Mouse (Mus musculus): ENCODE data around the gene Slmap. TPM values are rescaled to one million over a fixed set of nuclear protein-coding genes. Genes with fewer than 3 reads are reported as not detected.
"Not testable (repeated sequence)": the region's sequence is repeated elsewhere in the genome, so short reads cannot be mapped to it uniquely, and the experiment has no call there.

Gene Slmap
- 30.1 and 31.4 TPM in 2 replicates for polyA plus RNA-seq (2014; fragmentation: Nextera tagmentation; extraction: Ambion mirVana)

DNA sequence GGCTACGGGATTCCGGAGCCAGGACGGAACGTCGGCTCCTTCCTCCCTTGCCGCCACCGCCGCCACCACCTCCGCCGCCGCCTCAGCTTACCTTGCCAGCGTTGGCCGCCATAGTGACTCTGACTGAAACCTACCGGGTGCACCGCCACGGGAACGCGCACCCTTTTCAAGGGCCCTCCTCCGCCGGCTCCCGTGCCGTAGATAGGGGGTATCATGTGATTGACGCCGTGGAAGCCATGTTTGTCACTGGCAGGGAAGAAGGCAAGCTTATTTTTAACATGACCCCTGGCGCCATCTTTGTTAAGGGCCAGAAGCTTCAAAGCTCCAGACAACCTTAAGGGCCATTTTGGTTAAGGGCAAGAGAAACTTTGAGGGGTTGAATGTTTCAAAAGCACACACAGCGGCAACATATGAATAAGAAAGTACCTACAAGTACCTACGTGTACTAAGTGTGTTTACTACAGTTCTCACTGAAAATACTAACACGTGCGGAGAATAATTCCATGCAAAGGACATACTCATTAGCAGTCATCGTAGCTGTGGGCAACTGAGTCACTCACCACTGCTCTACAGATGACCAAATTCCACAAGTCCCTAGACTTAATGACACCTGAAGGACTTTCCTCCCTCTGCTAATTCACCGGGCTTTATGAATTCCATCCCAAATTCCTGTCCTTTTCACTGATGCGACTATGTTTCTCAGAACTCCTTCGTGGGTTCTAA lies at the start of gene Slmap:
TSS of gene Slmap (minus strand) at position 175 of the 723 bp plus-strand sequence.
- 12% methylated on average over 33 of the region's 33 CpGs for WGBS
- ATAC-seq (ENCODE audit: insufficient read depth) = peak; percentile 91

DNA sequence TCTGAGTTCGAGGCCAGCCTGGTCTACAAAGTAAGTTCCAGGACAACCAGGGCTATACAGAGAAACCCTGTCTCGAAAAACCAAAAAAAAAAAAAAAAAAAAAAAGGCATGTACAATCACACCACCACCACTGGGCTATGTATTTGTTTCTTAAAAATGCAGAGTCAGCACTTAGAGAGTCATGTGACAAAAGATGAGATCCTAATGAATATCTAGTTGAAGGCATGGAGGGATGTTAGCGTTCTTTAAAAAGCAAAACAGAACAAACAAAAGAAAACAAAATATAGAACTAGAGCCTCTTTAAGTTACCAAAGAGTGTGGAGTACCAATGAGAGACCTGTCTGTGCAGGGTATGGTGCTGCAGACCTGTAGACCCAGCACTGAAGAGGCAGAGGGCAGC lies 48.9 kb upstream of the Slmap start:
- Histone ChIP-seq H3K27me3 (ENCODE audit: insufficient read depth, low read length) (no peaks in the 10 kb centered on the region), H3K4me3 (ENCODE audit: low read depth, low read length) (no peak overlapping the region), H3K27ac (ENCODE audit: low read depth) (no peak overlapping the region), H3K4me2 (no peak overlapping the region), H3K9ac (no peak overlapping the region), H3K4me1 (ENCODE audit: insufficient read depth) (peaks cover 4% of the 10 kb centered on the region; the same call in 1 of the 2 replicates), H3K36me3 (ENCODE audit: insufficient read depth) (peaks cover 7% of the 10 kb centered on the region; the same call in 1 of the 2 replicates), H3K9me3 (ENCODE audit: low read depth, low read length) (no peaks in the 10 kb centered on the region)
- TF ChIP-seq CTCF (IDR thresholded peaks at IDR 0.05; ENCODE audit: low read depth) = no peak
- DNase-seq (no peak), ATAC-seq (ENCODE audit: insufficient read depth) (no peak)
- WGBS = 88% methylated on average over 3 of the region's 3 CpGs

More for the DNA sequence above, at the start of gene Slmap:
- no peak for TF ChIP-seq CTCF (IDR thresholded peaks at IDR 0.05; ENCODE audit: low read depth)
- H3K36me3 ChIP-seq (ENCODE audit: insufficient read depth) = no peaks in the 10 kb centered on the region
- no peaks in the 10 kb centered on the region for H3K27me3 ChIP-seq (ENCODE audit: insufficient read depth, low read length)
- H3K4me3 ChIP-seq (ENCODE audit: low read depth, low read length) = peak within 1 kb of the TSS; percentile 95
- peak; percentile 100 for DNase-seq
- H3K9ac ChIP-seq = peak within 1 kb of the TSS; percentile 92
- H3K9me3 ChIP-seq (ENCODE audit: low read depth, low read length) = no peaks in the 10 kb centered on the region
- H3K27ac ChIP-seq (ENCODE audit: low read depth) = peak within 1 kb of the TSS; percentile 84
- H3K4me1 ChIP-seq (ENCODE audit: insufficient read depth) = peaks cover 12% of the 10 kb centered on the region; the same call in 1 of the 2 replicates
- H3K4me2 ChIP-seq = peak within 1 kb of the TSS; percentile 83

DNA sequence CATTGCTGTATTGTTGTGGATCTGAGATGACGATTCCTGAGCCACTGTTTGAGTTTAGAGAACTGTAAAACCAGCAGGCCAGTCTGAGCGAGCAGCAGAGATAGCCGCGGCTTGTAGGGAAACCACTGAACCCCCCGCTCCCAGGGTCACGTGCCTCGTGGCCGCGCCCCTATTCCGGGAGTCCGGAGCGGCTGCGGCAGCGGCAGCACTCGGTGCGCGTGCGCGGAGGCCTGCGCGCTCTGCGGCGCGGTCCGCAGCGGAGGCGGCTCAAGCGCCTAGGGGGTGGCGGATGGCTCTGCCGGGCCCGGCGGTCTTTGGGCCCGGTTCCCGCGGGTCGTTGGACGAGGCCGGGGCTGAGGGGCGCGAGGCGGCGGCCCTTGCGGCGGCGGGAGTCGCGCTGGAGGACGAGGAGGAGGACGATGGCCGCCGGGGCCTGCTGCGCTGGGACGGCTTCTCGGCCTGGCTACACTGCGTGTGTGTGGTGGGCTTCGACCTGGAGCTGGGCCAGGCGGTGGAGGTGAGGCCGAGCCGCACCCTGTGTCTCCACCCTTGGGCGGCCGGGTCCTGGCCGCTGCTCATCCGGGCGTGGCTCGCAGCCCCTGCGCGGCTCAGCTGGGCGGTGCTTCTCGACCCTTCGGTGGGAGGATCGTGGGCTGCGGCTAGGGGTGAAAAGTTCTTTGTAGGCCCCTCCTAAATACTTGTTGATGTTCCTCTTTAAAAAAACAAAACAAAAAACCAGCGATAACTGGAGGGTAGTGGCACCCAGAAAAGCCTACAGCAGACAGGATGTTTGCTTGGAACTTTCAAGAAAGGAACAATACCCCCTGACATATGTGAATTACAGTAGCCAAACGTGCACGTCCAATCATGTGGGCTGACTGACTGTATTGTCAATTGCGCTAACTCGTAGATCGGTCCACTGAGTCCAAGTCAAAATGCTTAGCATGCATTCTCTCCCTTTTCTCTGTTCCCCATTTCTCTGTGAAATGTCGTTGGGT lies 44.9 kb upstream of the Slmap start:
- no peak for TF ChIP-seq CTCF (IDR thresholded peaks at IDR 0.05; ENCODE audit: low read depth)
- peak overlapping the region; percentile 98 for H3K27ac ChIP-seq (ENCODE audit: low read depth)
- H3K4me3 ChIP-seq (ENCODE audit: low read depth, low read length) = peak overlapping the region; percentile 97
- H3K9ac ChIP-seq = peak overlapping the region; percentile 99
- peaks cover 4% of the 10 kb centered on the region; the same call in 1 of the 2 replicates for H3K36me3 ChIP-seq (ENCODE audit: insufficient read depth)
- H3K4me2 ChIP-seq = peak overlapping the region; percentile 81
- H3K9me3 ChIP-seq (ENCODE audit: low read depth, low read length) = no peaks in the 10 kb centered on the region
- H3K27me3 ChIP-seq (ENCODE audit: insufficient read depth, low read length) = no peaks in the 10 kb centered on the region
- ATAC-seq (ENCODE audit: insufficient read depth) (peak; percentile 97), DNase-seq (peak; percentile 97)
- under 1% methylated on average over 65 of the region's 79 CpGs for WGBS
- H3K4me1 ChIP-seq (ENCODE audit: insufficient read depth) = no peaks in the 10 kb centered on the region; the same call in 1 of the 2 replicates

DNA sequence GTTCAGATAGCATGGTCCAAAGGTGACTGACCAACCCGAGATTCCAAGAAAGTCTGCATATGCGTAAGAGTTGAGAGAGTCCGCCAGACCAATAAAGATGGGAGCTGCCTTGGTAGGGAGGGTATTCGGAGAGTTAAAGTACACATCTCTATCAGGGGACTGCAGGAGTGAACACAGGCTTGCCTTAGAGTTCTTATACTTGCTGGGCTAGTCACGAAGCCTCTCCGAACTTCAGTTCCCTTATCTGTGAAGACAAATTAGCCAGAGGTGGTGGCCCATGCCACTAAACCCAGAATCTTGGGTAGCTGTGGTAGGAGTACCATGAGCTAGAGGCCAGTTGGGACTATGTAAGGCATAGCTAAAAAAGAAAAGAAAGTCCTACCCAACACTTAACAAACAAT lies 44.1 kb upstream of the Slmap start:
- DNase-seq (no peak), ATAC-seq (ENCODE audit: insufficient read depth) (no peak)
- WGBS = 51% methylated on average over 6 of the region's 6 CpGs
- Histone ChIP-seq H3K36me3 (ENCODE audit: insufficient read depth) (peaks cover 4% of the 10 kb centered on the region; the same call in 1 of the 2 replicates), H3K27ac (ENCODE audit: low read depth) (no peak overlapping the region), H3K4me3 (ENCODE audit: low read depth, low read length) (peak overlapping the region; percentile 97), H3K27me3 (ENCODE audit: insufficient read depth, low read length) (no peaks in the 10 kb centered on the region), H3K9ac (no peak overlapping the region), H3K4me1 (ENCODE audit: insufficient read depth) (no peaks in the 10 kb centered on the region; the same call in 1 of the 2 replicates), H3K4me2 (peak overlapping the region; percentile 81), H3K9me3 (ENCODE audit: low read depth, low read length) (no peaks in the 10 kb centered on the region)
- TF ChIP-seq CTCF (IDR thresholded peaks at IDR 0.05; ENCODE audit: low read depth) = no peak

DNA sequence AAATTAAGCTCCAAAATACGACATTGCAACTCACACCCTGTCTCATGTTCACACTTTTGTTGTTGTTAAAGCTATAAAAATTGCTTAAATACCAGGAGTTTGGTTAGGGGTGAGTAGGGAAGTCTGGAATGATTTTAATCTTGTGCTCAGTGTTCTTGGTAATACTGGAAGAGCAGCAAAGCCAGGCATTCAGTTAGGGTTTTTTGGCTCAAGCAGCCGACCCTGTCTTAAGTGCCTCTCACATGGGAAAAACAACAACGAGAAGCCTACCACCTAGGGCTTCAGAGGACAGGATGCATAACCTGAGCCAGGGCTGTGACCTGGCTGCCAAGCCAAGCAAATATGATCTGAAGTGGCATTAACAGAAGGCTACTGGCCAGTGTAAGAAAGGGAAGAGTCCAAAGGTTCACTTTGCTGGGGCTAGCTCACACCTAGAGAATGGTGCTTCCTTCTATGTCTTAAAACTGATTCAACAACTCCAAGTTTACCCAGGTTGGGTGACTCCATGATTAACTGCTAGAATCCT lies 41.6 kb upstream of the Slmap start:
- no peak overlapping the region for H3K9ac ChIP-seq
- ATAC-seq (ENCODE audit: insufficient read depth) = no peak
- 60% methylated on average over 3 of the region's 3 CpGs for WGBS
- no peak overlapping the region for H3K4me2 ChIP-seq
- no peak overlapping the region for H3K4me3 ChIP-seq (ENCODE audit: low read depth, low read length)
- no peak for TF ChIP-seq CTCF (IDR thresholded peaks at IDR 0.05; ENCODE audit: low read depth)
- no peaks in the 10 kb centered on the region for H3K27me3 ChIP-seq (ENCODE audit: insufficient read depth, low read length)
- no peak for DNase-seq
- H3K27ac ChIP-seq (ENCODE audit: low read depth) = no peak overlapping the region
- no peaks in the 10 kb centered on the region for H3K9me3 ChIP-seq (ENCODE audit: low read depth, low read length)
- no peaks in the 10 kb centered on the region for H3K36me3 ChIP-seq (ENCODE audit: insufficient read depth)
- H3K4me1 ChIP-seq (ENCODE audit: insufficient read depth) = no peaks in the 10 kb centered on the region; the same call in 1 of the 2 replicates

DNA sequence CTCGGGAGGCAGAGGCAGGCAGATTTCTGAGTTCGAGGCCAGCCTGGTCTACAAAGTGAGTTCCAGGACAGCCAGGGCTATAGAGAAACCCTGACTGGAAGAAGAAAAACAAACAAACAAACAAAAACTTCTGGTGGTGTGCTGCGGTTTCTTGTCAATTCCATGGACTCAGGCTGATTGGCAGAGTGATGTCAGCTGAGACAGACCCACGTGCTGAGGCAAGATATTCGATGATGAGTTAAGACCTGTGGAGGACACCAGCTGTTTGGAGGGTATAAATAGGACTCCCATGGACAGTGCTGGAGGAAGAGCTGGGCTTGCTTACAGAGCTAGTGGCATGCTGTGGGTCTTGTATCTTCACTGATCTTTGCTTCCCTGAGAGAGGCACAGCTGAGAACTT lies 38.8 kb upstream of the Slmap start, which contains the start of gene Dennd6a:
TSS of gene Dennd6a (plus strand) at position 301 of the 400 bp plus-strand sequence.
- not testable (repeated sequence) for H3K9ac ChIP-seq; H3K36me3 ChIP-seq (ENCODE audit: insufficient read depth); ATAC-seq (ENCODE audit: insufficient read depth); H3K27me3 ChIP-seq (ENCODE audit: insufficient read depth, low read length); H3K4me3 ChIP-seq (ENCODE audit: low read depth, low read length); H3K27ac ChIP-seq (ENCODE audit: low read depth); H3K4me1 ChIP-seq (ENCODE audit: insufficient read depth); DNase-seq; H3K9me3 ChIP-seq (ENCODE audit: low read depth, low read length); H3K4me2 ChIP-seq
- 77% methylated on average over 5 of the region's 5 CpGs for WGBS
